Mouse (Mus musculus): ENCODE measurements around the gene Ccl7. TPM values are rescaled to one million over a fixed set of nuclear protein-coding genes. Genes with fewer than 3 reads are reported as not detected.

Gene Ccl7
- polyA plus RNA-seq, 1 experiment, result not detected

GRCm38 (mm10) chr11:82006796-82007423 lies 38.6 kb upstream of the Ccl7 start:
- H3K27ac ChIP-seq (ENCODE audit: control insufficient read depth, insufficient read depth, low read depth, low read length), result no peak overlapping the region
- no peak overlapping the region for H3K4me3 ChIP-seq (ENCODE audit: control insufficient read depth, low read depth, low read length)
- no peaks in the 10 kb centered on the region for H3K36me3 ChIP-seq (ENCODE audit: control insufficient read depth, insufficient read depth, low read length)
- no peaks in the 10 kb centered on the region for H3K4me1 ChIP-seq (ENCODE audit: control insufficient read depth, insufficient read depth, low read length)
- TF ChIP-seq CTCF (IDR thresholded peaks at IDR 0.05; ENCODE audit: control insufficient read depth, insufficient read depth, insufficient replicate concordance, low read depth, low read length) (no peak), POLR2A (IDR thresholded peaks at IDR 0.05; ENCODE audit: control insufficient read depth, low read depth, low read length) (no peak)
- no peaks in the 10 kb centered on the region for H3K27me3 ChIP-seq (ENCODE audit: control insufficient read depth, insufficient read depth, low read length)

GRCm38 (mm10) chr11:82010115-82010514 lies 35.4 kb upstream of the Ccl7 start:
- H3K27me3 ChIP-seq (ENCODE audit: control insufficient read depth, insufficient read depth, low read length), result no peaks in the 10 kb centered on the region
- no peak overlapping the region for H3K4me3 ChIP-seq (ENCODE audit: control insufficient read depth, low read depth, low read length)
- TF ChIP-seq CTCF (IDR thresholded peaks at IDR 0.05; ENCODE audit: control insufficient read depth, insufficient read depth, insufficient replicate concordance, low read depth, low read length), result no peak
- no peaks in the 10 kb centered on the region for H3K36me3 ChIP-seq (ENCODE audit: control insufficient read depth, insufficient read depth, low read length)
- no peaks in the 10 kb centered on the region for H3K4me1 ChIP-seq (ENCODE audit: control insufficient read depth, insufficient read depth, low read length)
- no peak overlapping the region for H3K27ac ChIP-seq (ENCODE audit: control insufficient read depth, insufficient read depth, low read depth, low read length)

GRCm38 (mm10) chr11:82011411-82012193 lies 33.9 kb upstream of the Ccl7 start:
- no peak overlapping the region for H3K27ac ChIP-seq (ENCODE audit: control insufficient read depth, insufficient read depth, low read depth, low read length)
- no peaks in the 10 kb centered on the region for H3K27me3 ChIP-seq (ENCODE audit: control insufficient read depth, insufficient read depth, low read length)
- H3K4me3 ChIP-seq (ENCODE audit: control insufficient read depth, low read depth, low read length), result no peak overlapping the region
- TF ChIP-seq POLR2A (IDR thresholded peaks at IDR 0.05; ENCODE audit: control insufficient read depth, low read depth, low read length) (no peak), CTCF (IDR thresholded peaks at IDR 0.05; ENCODE audit: control insufficient read depth, insufficient read depth, insufficient replicate concordance, low read depth, low read length) (no peak)
- H3K36me3 ChIP-seq (ENCODE audit: control insufficient read depth, insufficient read depth, low read length), result no peaks in the 10 kb centered on the region
- H3K4me1 ChIP-seq (ENCODE audit: control insufficient read depth, insufficient read depth, low read length), result no peaks in the 10 kb centered on the region

GRCm38 (mm10) chr11:82013756-82014155 lies 31.8 kb upstream of the Ccl7 start:
- no peak for TF ChIP-seq POLR2A (IDR thresholded peaks at IDR 0.05; ENCODE audit: control insufficient read depth, low read depth, low read length)
- no peak for TF ChIP-seq CTCF (IDR thresholded peaks at IDR 0.05; ENCODE audit: control insufficient read depth, insufficient read depth, insufficient replicate concordance, low read depth, low read length)
- Histone ChIP-seq H3K4me3 (ENCODE audit: control insufficient read depth, low read depth, low read length) (no peak overlapping the region), H3K4me1 (ENCODE audit: control insufficient read depth, insufficient read depth, low read length) (no peaks in the 10 kb centered on the region), H3K36me3 (ENCODE audit: control insufficient read depth, insufficient read depth, low read length) (no peaks in the 10 kb centered on the region), H3K27me3 (ENCODE audit: control insufficient read depth, insufficient read depth, low read length) (no peaks in the 10 kb centered on the region), H3K27ac (ENCODE audit: control insufficient read depth, insufficient read depth, low read depth, low read length) (no peak overlapping the region)

- H3K4me1 ChIP-seq (ENCODE audit: control insufficient read depth, insufficient read depth, low read length), result no peaks in the 10 kb centered on the region
- TF ChIP-seq POLR2A (IDR thresholded peaks at IDR 0.05; ENCODE audit: control insufficient read depth, low read depth, low read length) (no peak), CTCF (IDR thresholded peaks at IDR 0.05; ENCODE audit: control insufficient read depth, insufficient read depth, insufficient replicate concordance, low read depth, low read length) (no peak)
- no peak overlapping the region for H3K4me3 ChIP-seq (ENCODE audit: control insufficient read depth, low read depth, low read length)
- no peaks in the 10 kb centered on the region for H3K27me3 ChIP-seq (ENCODE audit: control insufficient read depth, insufficient read depth, low read length)
- no peaks in the 10 kb centered on the region for H3K36me3 ChIP-seq (ENCODE audit: control insufficient read depth, insufficient read depth, low read length)
- no peak overlapping the region for H3K27ac ChIP-seq (ENCODE audit: control insufficient read depth, insufficient read depth, low read depth, low read length)
Measured at GRCm38 (mm10) chr11:82015066-82015465, 30.4 kb upstream of the Ccl7 start.

GRCm38 (mm10) chr11:82016181-82016780 lies 29.2 kb upstream of the Ccl7 start:
- TF ChIP-seq POLR2A (IDR thresholded peaks at IDR 0.05; ENCODE audit: control insufficient read depth, low read depth, low read length), result no peak
- no peak for TF ChIP-seq CTCF (IDR thresholded peaks at IDR 0.05; ENCODE audit: control insufficient read depth, insufficient read depth, insufficient replicate concordance, low read depth, low read length)
- Histone ChIP-seq H3K36me3 (ENCODE audit: control insufficient read depth, insufficient read depth, low read length) (no peaks in the 10 kb centered on the region), H3K27me3 (ENCODE audit: control insufficient read depth, insufficient read depth, low read length) (no peaks in the 10 kb centered on the region), H3K27ac (ENCODE audit: control insufficient read depth, insufficient read depth, low read depth, low read length) (no peak overlapping the region), H3K4me1 (ENCODE audit: control insufficient read depth, insufficient read depth, low read length) (no peaks in the 10 kb centered on the region), H3K4me3 (ENCODE audit: control insufficient read depth, low read depth, low read length) (no peak overlapping the region)

- Histone ChIP-seq H3K4me3 (ENCODE audit: control insufficient read depth, low read depth, low read length) (no peak overlapping the region), H3K4me1 (ENCODE audit: control insufficient read depth, insufficient read depth, low read length) (no peaks in the 10 kb centered on the region), H3K27me3 (ENCODE audit: control insufficient read depth, insufficient read depth, low read length) (no peaks in the 10 kb centered on the region), H3K27ac (ENCODE audit: control insufficient read depth, insufficient read depth, low read depth, low read length) (no peak overlapping the region), H3K36me3 (ENCODE audit: control insufficient read depth, insufficient read depth, low read length) (no peaks in the 10 kb centered on the region)
- no peak for TF ChIP-seq POLR2A (IDR thresholded peaks at IDR 0.05; ENCODE audit: control insufficient read depth, low read depth, low read length)
- TF ChIP-seq CTCF (IDR thresholded peaks at IDR 0.05; ENCODE audit: control insufficient read depth, insufficient read depth, insufficient replicate concordance, low read depth, low read length), result no peak
Measured at GRCm38 (mm10) chr11:82019389-82019788, 26.1 kb upstream of the Ccl7 start.
